Mouse (Mus musculus): ENCODE results near the gene Fcna.

Gene Fcna

GRCm38 (mm10) chr2:25608671-25609070 is 19.2 kb downstream of the Fcna start:
- no peak for DNase-seq (ENCODE audit: low read depth, low spot score)

GRCm38 (mm10) chr2:25607761-25608622 is 19.8 kb downstream of the Fcna start, which contains the start of gene Rabl6:
Gene Rabl6 (minus strand): TSS chr2:25608521.
- DNase-seq (ENCODE audit: low read depth, low spot score): peak; percentile 69

GRCm38 (mm10) chr2:25602526-25602925 is 25.3 kb downstream of the Fcna start:
- no peak for DNase-seq (ENCODE audit: low read depth, low spot score)

GRCm38 (mm10) chr2:25600037-25600436 is 27.8 kb downstream of the Fcna start:
- DNase-seq (ENCODE audit: low read depth, low spot score): no peak

- no peak for DNase-seq (ENCODE audit: low read depth, low spot score)
These were observed 29.1 kb downstream of the Fcna start for GRCm38 (mm10) chr2:25598749-25599148.

- DNase-seq (ENCODE audit: low read depth, low spot score): no peak
These were observed 30.9 kb downstream of the Fcna start for GRCm38 (mm10) chr2:25596765-25597510.

- DNase-seq (ENCODE audit: low read depth, low spot score): no peak
These were observed 36.0 kb downstream of the Fcna start for GRCm38 (mm10) chr2:25591863-25592262.

- DNase-seq (ENCODE audit: low read depth, low spot score): no peak
These were observed 39.5 kb downstream of the Fcna start for GRCm38 (mm10) chr2:25588227-25588907.

GRCm38 (mm10) chr2:25587290-25587689 is 40.5 kb downstream of the Fcna start:
- no peak for DNase-seq (ENCODE audit: low read depth, low spot score)

- no peak for DNase-seq (ENCODE audit: low read depth, low spot score)
These were observed 42.2 kb downstream of the Fcna start for GRCm38 (mm10) chr2:25585601-25586000.

GRCm38 (mm10) chr2:25584856-25585255 is 43.0 kb downstream of the Fcna start:
- no peak for DNase-seq (ENCODE audit: low read depth, low spot score)

GRCm38 (mm10) chr2:25584152-25584551 is 43.7 kb downstream of the Fcna start:
- no peak for DNase-seq (ENCODE audit: low read depth, low spot score)

- DNase-seq (ENCODE audit: low read depth, low spot score): no peak
These were observed 44.3 kb downstream of the Fcna start for GRCm38 (mm10) chr2:25583571-25583970.

- DNase-seq (ENCODE audit: low read depth, low spot score): no peak
These were observed 44.7 kb downstream of the Fcna start for GRCm38 (mm10) chr2:25583120-25583481.

GRCm38 (mm10) chr2:25582466-25583119 is 45.2 kb downstream of the Fcna start:
- DNase-seq (ENCODE audit: low read depth, low spot score): peak; percentile 80

- DNase-seq (ENCODE audit: low read depth, low spot score): no peak
These were observed 45.9 kb downstream of the Fcna start for GRCm38 (mm10) chr2:25581901-25582301.

- peak; percentile 56 for DNase-seq (ENCODE audit: low read depth, low spot score)
These were observed 46.5 kb downstream of the Fcna start, which contains the start of gene Ajm1 for GRCm38 (mm10) chr2:25581294-25581864. Gene Ajm1 (minus strand): TSS chr2:25581757.

- DNase-seq (ENCODE audit: low read depth, low spot score): peak; percentile 42
These were observed 47.2 kb downstream of the Fcna start for GRCm38 (mm10) chr2:25580621-25581101.

GRCm38 (mm10) chr2:25579737-25580460 is 47.9 kb downstream of the Fcna start:
- no peak for DNase-seq (ENCODE audit: low read depth, low spot score)
